Mouse (Mus musculus): ENCODE data around the gene Map2k4. TPM values are rescaled to one million over a fixed set of nuclear protein-coding genes. Genes with fewer than 3 reads are reported as not detected.

The Map2k4 gene
- total RNA-seq (2021) = 10 to 100 TPM; 53.6 to 59.7 TPM
- long read RNA-seq, experiment 1, transcript Map2k4-201 (11 exons, 3,695 nt) = major isoform, 14 of 36 reads
- long read RNA-seq, experiment 1, partial matches to known transcripts = 2 of 36 reads
- long read RNA-seq, experiment 1, other reads (novel, unspliced or antisense) = 20 of 36 reads
- long read RNA-seq, experiment 2, transcript Map2k4-201 (11 exons, 3,695 nt) = major isoform, 31 of 49 reads
- long read RNA-seq, experiment 2, partial matches to known transcripts = 1 of 49 reads
- long read RNA-seq, experiment 2, other reads (novel, unspliced or antisense) = 17 of 49 reads

- DNase-seq (ENCODE audit: low spot score in 2 of 2) = peak; percentile 89 to 91
These were observed at the start of gene Map2k4 for GRCm38 (mm10) chr11:65788154-65788553. Map2k4 (minus strand) TSS chr11:65788297.

GRCm38 (mm10) chr11:65824556-65824955 is 36.5 kb upstream of the Map2k4 start:
- DNase-seq (ENCODE audit: low spot score in 2 of 2) = no peak

- DNase-seq (ENCODE audit: low spot score in 2 of 2) = peak in 1 of 2 experiments; percentile 64
These were observed 32.8 kb upstream of the Map2k4 start for GRCm38 (mm10) chr11:65820877-65821276.

GRCm38 (mm10) chr11:65820280-65820679 is 32.2 kb upstream of the Map2k4 start:
- no peak for DNase-seq (ENCODE audit: low spot score in 2 of 2)

- DNase-seq (ENCODE audit: low spot score in 2 of 2) = no peak
These were observed 30.1 kb upstream of the Map2k4 start for GRCm38 (mm10) chr11:65818193-65818592.

GRCm38 (mm10) chr11:65816237-65816636 is 28.1 kb upstream of the Map2k4 start:
- no peak for DNase-seq (ENCODE audit: low spot score in 2 of 2)

DNA sequence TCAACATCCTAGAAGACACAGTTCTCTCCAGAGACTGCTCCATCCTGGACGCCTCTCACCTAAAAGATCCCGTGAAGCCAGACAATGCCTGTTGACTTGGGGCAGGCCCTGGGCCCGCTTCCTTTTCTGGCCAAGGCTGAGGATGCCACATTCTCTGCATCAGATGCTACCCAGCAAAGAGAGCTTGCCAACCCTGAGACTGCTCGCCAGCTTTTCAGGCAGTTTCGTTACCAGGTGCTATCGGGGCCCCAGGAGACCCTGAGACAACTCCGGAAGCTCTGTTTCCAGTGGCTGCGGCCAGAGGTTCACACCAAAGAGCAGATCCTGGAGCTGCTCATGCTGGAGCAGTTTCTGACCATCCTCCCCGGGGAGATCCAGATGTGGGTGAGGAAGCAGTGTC is 26.3 kb upstream of the Map2k4 start:
- DNase-seq (ENCODE audit: low spot score in 2 of 2) = no peak

- no peak for DNase-seq (ENCODE audit: low spot score in 2 of 2)
These were observed 24.0 kb upstream of the Map2k4 start for GRCm38 (mm10) chr11:65812088-65812487.

DNA sequence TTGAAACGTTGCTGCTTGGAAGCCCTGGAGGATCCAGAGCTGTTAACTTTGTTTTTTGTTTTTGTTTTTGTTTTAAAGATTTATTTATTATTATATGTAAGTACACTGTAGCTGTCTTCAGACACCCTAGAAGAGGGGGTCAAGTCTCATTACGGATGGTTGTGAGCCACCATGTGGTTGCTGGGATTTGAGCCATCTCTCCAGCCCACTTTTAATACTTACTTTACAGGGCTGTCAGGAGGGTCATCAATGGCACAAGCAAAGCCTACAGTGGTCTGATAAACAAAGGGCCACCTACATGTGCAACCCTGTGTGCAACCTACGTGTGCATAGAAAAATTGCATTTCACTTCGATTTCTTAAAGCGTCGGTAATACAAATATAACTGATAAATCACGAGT is 19.5 kb upstream of the Map2k4 start:
- DNase-seq (ENCODE audit: low spot score in 2 of 2) = no peak

DNA sequence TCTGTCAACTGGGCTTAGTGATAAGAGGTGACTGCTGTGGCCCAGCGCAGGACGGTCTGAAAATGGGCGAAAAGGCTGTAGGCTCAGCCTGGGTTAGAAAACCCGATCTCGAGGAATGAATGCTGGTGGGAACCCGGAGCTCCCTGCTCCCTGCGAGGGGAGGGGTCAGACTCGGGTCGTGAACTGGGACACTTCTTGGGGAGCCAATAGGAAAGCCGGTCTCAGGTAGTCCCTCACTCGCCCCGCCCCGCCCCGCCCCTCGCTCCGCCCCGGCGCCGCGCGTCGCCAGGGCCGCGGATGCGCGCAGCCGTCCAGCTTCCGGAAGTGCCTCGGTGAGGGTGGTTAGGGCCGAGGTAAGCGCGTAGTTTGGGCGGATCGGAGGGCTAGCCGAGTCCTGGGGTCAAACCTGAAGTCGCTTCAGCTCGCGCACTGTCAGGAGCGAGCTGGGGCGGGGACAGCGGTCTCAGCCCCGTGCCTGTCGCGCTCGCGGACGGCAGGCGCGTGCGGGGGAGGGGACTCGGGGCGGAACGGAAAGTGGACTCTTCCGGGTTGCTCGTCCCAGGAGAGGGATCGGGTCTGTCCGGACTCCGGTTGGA is 18.9 kb upstream of the Map2k4 start, which contains the start of gene Zkscan6:
Gene Zkscan6 (plus strand): TSS at position 267 of the 596 bp plus-strand sequence.
- DNase-seq (ENCODE audit: low spot score in 2 of 2) = peak; percentile 72 to 83

DNA sequence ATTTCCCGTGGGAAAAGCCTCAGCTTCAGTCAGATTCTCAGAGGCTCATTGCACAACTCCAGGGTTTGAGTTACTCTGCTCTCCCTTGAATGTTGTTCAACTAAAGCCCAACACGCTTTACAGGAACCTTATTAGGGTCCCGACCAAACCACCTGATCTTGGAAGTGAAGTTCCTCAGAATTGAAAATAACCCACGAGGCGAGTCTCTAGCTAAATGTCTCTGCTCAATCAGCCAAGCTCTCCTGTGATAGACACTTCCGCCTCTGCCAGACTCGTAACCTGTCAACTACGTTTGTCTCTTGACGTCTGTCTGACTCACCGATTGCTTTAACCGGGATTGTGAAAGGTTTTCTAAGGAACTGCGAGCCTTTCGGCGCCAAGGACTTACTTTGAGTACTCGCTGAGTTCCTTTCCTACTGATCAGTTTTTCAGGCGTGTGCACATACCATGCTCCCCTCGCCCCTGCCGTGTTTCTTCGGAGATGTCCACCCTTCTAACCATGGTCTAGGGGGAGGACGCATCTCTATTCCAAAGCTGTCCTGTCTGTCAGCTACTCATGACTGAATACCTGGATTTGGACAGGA is 18.3 kb upstream of the Map2k4 start:
- no peak for DNase-seq (ENCODE audit: low spot score in 2 of 2)

GRCm38 (mm10) chr11:65801899-65802298 is 13.8 kb upstream of the Map2k4 start:
- no peak for DNase-seq (ENCODE audit: low spot score in 2 of 2)

DNA sequence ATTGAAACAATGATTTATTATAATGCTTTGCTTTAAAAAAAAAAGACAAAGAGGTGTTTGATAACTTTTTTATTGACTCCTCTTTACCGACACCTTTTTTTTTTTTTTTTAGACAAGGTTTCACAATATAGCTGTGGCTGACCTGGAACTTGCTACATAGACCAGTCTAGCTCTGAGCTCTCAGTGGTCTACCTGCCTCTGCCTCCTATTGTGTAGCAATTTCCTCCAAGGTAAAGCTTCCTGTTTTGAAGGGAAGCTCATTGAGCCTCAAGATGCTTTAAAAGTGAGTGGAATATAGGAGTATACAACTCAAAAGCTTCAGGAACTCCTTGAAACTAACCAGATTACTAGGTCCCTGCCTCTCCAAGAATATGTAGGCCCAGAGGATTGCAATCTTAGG is 7.8 kb upstream of the Map2k4 start:
- DNase-seq (ENCODE audit: low spot score in 2 of 2) = no peak

GRCm38 (mm10) chr11:65794428-65795219 is 6.5 kb upstream of the Map2k4 start:
- DNase-seq (ENCODE audit: low spot score in 2 of 2) = no peak

- DNase-seq (ENCODE audit: low spot score in 2 of 2) = peak in 1 of 2 experiments; percentile 22
These were observed 511 bp downstream of the Map2k4 start for GRCm38 (mm10) chr11:65787421-65788151.

DNA sequence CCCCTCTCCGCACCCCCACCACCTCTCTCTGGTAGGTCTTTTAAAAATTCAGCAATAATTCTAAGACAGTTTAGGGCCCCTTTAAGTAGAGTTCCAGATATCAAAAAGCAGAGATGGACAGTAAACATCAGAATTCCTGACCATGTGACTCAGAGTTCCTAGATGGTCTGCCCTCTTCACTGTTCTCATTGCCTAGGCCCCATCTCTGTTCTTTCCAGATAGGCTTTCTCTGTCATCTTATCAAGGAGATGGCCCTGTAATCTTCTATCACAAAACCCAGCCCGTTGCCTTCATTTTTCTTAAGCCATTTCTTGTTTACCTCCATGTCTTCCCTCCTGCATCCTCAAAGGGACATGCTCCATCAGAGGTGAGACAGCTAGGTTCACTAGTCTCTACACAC is 1.9 kb downstream of the Map2k4 start:
- no peak for DNase-seq (ENCODE audit: low spot score in 2 of 2)

DNA sequence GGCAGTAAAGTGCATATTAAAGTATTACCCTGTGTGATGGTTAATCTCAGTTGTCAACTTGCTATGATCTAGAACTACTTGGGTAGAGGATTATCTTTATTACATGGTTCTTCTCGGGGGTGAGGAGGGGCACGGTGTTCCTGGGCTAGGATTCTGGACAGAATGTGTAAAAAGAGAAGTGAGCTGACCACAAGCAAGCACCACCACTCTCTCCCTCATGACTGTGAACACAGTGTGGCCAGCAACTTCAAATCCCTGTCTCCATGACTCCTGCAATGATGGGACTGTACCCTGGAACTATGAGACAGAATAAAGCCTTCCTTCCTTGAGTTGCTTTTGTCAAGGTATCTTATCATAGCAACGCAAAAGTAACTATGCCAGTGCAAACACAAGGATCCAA is 6.5 kb downstream of the Map2k4 start:
- no peak for DNase-seq (ENCODE audit: low spot score in 2 of 2)

- no peak for DNase-seq (ENCODE audit: low spot score in 2 of 2)
These were observed 8.5 kb downstream of the Map2k4 start for GRCm38 (mm10) chr11:65779578-65779977.

- DNase-seq (ENCODE audit: low spot score in 2 of 2) = no peak
These were observed 9.0 kb downstream of the Map2k4 start for GRCm38 (mm10) chr11:65779066-65779465.

DNA sequence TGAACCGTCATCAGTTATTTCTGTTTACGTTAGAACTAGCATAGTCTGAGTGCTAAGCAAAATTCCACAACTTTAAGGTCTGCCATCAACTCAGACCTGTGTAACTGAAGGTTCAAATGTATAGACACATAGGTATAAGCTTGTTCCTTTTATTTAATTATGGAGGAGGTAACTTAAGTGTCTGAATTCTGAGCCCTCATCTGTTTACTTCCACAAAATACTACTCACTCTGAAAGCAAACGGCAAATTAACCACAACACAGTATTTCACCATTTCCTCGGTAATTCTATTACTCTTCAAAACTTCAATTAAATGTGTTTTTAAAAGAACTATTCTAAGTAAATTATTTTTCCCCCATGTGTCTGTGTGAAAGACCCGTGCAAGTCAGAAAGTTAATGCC is 10.3 kb downstream of the Map2k4 start:
- DNase-seq (ENCODE audit: low spot score in 2 of 2) = no peak
